Mouse (Mus musculus) mature B cell (primary cell): ENCODE measurements around the gene Mat1a.

Source experiments
- in situ Hi-C: fragments of 300-500 bp; cut with MboI; formaldehyde crosslinking; loops from 2 replicates; pipeline ENCODE4 v1.14.3; 2019

The Mat1a gene

DNA sequence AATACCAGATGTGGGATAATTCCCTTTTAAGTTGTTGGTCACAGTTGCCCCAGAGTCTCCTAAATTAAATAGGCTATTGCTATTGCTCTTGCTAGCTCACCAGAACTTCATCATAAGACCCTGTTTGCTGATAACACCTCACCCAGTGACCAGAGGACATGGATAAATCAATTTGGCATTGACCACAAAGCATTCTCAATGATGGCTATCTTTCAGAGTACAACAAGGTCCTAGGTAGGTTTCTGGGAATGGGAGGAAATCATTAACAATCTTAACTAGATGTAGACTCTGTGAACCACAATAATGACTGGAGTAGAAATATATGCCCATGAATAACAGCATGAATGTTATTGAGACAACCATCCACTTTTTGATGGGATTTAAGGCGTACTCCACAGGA lies 35.9 kb downstream of the Mat1a start:
- in situ Hi-C loops: no loop called here

DNA sequence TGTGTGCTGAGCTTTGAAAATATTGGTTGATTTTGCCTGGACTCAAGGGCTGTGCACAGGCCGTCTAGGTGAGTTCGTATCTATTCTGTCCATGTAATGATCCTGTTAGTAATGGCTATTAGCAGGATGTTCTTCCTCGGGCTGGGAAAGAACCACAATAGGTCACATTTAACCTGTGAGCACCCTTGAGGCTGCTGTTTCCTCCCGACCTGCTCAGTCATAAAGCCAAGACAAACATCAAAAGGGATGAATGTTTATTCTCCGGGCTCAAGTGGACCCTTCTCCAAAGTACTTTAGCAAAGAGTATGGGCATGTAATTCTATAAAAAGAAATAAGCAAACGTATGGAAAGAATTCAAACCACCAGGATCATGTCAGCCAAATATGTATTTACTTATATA lies 41.2 kb downstream of the Mat1a start:
- in situ Hi-C loops: no loop called here

DNA sequence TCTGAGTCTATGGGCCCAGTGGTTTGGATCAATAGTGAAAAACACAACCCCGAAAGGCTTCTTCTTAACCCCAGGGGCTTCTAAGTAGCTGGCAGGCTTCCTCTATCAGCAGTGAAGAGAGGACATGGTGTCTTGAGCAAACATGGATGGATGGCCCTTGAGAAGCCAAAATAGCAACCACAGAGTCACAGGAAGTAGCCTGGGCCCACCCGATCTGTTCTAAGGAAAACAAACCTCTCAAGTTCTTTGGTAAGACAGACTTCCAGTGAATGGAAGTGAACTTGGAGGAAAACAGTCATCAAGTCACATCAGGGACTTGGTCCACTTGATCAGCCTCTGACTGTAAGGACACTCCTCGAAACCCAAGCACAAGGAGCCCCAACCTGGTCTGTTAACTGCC lies 42.1 kb downstream of the Mat1a start:
- in situ Hi-C loops: no loop called here

DNA sequence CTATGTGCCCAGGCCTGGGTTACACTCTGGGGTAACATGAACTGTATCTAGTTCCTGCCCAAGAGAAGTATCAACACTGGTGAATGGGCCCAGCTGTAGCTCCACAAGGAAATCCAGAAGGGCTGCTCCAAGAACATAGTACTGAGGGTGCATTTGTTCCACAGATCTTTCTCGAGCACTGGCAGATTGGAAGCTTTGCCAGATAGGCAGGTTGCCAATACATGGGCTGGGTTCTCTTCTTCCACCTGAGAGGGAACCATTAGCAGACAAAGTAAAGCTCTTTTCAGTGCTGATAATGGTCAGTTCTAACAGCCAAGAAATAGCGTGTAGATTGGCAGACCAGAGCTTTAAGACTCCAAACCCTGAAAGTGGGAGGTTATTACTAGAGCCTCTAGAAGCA lies 42.5 kb downstream of the Mat1a start:
- in situ Hi-C loops: no loop called here

DNA sequence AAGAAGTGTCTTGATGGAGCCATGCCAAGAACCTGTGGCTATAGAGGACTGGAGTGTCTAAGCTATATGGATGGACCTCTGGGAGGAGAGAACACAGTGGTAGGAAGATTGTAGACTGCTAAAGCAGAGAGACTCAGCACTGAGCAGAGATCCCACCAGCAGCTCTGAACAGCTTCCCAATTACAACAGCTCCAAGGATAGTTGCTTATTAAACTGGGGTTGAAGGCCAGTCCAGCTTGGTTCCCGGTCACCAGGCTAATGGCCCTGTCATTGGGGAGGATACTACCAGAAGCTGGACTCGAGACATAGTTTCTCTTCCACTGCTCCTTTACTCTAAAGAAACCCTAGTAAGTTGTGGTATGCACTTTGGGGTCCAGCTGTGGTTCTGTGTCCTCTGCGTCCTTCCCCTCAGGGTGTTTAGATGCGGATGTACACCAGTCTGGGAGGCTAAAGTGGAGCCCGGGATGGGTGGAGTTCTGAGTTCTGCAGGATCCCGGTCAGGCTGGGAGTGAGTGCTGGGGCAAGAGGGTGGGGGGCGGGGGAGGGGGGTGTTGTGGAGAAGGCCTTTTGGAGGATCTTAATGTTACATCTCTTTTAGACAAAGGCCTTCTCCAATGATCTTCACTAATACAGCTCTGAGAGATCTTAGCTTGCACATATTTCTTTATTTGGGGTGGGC lies 46.5 kb downstream of the Mat1a start, which contains the start of gene Mbl1:
Gene Mbl1 (plus strand): TSS at position 239 of the 679 bp plus-strand sequence.
- in situ Hi-C loops: no loop called here

DNA sequence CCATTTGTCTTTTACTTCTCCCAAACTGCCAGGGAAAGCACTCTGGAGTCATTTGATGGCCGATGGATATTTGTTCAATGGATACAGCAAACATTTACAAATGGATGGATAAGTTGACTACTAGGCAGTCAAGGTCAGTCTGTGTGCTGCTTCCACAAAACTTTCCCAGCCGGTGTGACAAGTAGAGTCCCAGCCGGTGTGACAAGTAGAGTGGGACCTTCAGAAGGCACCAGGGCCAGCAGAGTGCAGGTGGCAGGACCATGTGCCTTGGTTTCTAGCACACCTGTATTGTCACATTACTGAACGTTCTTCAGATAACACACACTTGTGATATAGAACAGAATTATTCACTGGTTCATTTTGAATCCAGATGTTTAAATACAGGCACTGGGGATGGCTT lies 55.2 kb downstream of the Mat1a start:
- in situ Hi-C loops: no loop called here

DNA sequence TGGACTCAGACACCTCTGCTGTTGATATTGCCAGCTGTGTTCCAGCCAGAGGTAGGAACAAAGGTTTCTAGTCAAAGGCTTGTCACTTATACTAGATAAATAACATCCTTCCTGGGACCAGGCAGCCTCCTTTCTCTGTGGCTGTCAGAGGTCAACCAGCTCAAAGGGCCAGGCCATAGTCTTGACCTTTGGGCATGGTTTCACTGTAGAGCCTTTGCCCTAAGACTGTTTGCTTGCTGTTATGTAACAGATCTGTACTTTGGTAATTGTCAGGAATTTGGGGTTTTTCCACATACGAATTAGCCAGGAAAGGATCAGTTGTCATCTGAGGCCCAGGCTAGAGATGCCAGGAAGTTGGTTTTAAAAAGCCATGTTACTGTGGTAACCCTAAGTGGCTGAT lies 55.9 kb downstream of the Mat1a start:
- in situ Hi-C loops: no loop called here

DNA sequence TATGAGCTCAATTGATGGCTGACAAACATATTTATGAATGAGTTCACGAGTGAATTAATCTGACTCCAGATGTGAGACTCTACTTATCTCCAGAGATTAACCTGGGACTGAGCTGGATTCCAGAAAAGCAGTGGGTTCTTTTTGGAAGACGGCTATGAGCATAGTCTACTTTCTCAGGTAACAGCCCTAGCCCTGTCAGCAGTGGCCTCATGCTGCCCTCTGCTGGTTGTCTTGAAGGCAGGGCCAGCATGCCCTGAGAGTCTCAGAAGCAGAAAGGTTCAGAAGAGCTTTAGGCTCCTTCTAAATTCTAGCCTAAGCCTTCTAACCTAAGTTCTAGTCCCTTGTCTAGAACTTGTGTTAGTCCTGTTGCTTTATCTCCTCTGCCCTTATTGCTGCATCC lies 57.8 kb downstream of the Mat1a start:
- in situ Hi-C loops: no loop called here

DNA sequence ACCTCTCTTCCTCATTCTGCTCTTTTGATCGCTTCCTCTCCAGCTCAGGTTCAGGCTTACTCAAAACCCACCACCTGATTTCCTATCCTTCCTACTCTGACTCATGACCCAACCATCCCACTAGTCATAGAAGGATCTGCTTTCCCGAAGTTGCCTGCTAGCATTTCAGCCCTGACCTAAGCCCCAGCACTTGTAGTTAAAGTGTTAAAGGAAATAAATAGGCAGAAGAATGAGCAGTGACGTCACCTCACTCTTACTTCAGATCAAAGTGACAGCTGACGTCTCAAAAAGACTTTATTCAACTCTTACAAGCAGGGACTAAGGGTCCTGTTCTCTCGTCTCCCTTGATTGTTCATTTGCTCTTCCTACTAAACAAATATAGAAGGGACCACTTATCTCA lies 62.4 kb downstream of the Mat1a start:
- in situ Hi-C loops: no loop called here

DNA sequence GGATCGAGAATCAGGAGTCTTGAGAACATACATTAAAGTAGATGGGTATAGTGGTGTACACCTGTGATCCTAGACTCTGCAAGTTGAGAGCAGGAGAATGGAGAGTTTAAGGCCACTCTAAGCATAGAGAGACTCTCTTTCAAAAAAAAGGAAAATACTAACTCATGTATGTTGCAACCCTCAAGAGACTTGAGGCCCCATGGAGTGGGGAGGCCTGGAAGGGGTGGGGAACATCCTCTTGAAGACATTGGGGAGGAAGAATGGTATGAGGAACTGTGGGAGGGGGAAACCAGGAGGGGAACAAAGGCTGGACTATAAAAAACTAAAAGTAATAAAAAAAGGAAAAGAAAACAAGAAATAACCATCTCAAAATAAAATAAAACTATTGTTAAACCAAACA lies 63.7 kb downstream of the Mat1a start:
- in situ Hi-C loops: no loop called here

DNA sequence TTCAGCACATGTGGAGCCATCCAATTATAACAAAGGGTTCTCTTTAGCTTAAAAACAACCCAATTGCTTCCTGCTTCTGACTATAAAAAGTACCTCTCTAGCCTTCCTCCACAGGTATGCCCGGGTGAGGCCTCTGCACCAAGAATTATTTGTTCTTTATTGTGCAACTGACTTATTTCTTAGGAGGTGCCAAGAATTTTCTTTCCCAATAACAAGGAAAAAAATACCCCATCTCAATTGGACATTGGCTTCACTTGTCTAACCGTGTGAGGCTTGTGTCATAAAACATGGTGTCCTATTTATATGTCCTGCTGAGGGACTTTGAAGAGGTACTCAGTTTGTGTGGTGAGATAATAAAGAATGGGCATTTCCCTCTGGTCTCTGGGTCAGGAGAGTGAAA lies 65.7 kb downstream of the Mat1a start:
- in situ Hi-C loops: no loop called here
